Mouse (Mus musculus) urinary bladder, postnatal 14 days (tissue): ENCODE results near the gene Oas1a.
A peak's percentile ranks its signal among the peaks of the same experiment; 100 is the strongest.
"Not testable (repeated sequence)": the region's sequence is repeated elsewhere in the genome, so short reads cannot be mapped to it uniquely, and the experiment has no call there.

Experiments
- DNase-seq: peaks from one replicate; pipeline ENCODE4 v3.0.0; 2021; ENCODE audit warnings: low spot score

Oas1a gene

GRCm38 (mm10) chr5:120893866-120894265 is 13.5 kb downstream of the Oas1a start:
- DNase-seq: not testable (repeated sequence)

- DNase-seq: no peak
Observed at GRCm38 (mm10) chr5:120892243-120892660, 15.1 kb downstream of the Oas1a start.

- DNase-seq: not testable (repeated sequence)
Observed at GRCm38 (mm10) chr5:120891566-120892242, 15.6 kb downstream of the Oas1a start.

- DNase-seq: no peak
Observed at GRCm38 (mm10) chr5:120890991-120891390, 16.3 kb downstream of the Oas1a start.

- no peak for DNase-seq
Observed at GRCm38 (mm10) chr5:120890026-120890425, 17.3 kb downstream of the Oas1a start.

GRCm38 (mm10) chr5:120888294-120888815 is 19.0 kb downstream of the Oas1a start:
- not testable (repeated sequence) for DNase-seq

- no peak for DNase-seq
Observed at GRCm38 (mm10) chr5:120887831-120888230, 19.5 kb downstream of the Oas1a start.

GRCm38 (mm10) chr5:120887413-120887812 is 19.9 kb downstream of the Oas1a start, which contains the start of gene Oas1g:
TSS of gene Oas1g (minus strand) at chr5:120887613.
- DNase-seq: not testable (repeated sequence)

GRCm38 (mm10) chr5:120881681-120882080 is 25.6 kb downstream of the Oas1a start:
- not testable (repeated sequence) for DNase-seq

GRCm38 (mm10) chr5:120878803-120879202 is 28.5 kb downstream of the Oas1a start:
- not testable (repeated sequence) for DNase-seq

GRCm38 (mm10) chr5:120877407-120877806 is 29.9 kb downstream of the Oas1a start:
- DNase-seq: not testable (repeated sequence)

- DNase-seq: not testable (repeated sequence)
Observed at GRCm38 (mm10) chr5:120876839-120877238, 30.5 kb downstream of the Oas1a start.

- DNase-seq: no peak
Observed at GRCm38 (mm10) chr5:120871469-120871868, 35.9 kb downstream of the Oas1a start.

GRCm38 (mm10) chr5:120870782-120871181 is 36.5 kb downstream of the Oas1a start:
- no peak for DNase-seq

GRCm38 (mm10) chr5:120870081-120870480 is 37.2 kb downstream of the Oas1a start:
- no peak for DNase-seq

GRCm38 (mm10) chr5:120869436-120870015 is 37.8 kb downstream of the Oas1a start:
- no peak for DNase-seq

- DNase-seq: no peak
Observed at GRCm38 (mm10) chr5:120865336-120865860, 41.9 kb downstream of the Oas1a start.

GRCm38 (mm10) chr5:120861121-120861520 is 46.2 kb downstream of the Oas1a start, which contains the start of gene Oas1h:
TSS of gene Oas1h (plus strand) at chr5:120861421.
- DNase-seq: no peak

- DNase-seq: no peak
Observed at GRCm38 (mm10) chr5:120859241-120859640, 48.1 kb downstream of the Oas1a start.

- DNase-seq: peak; percentile 56
Observed at GRCm38 (mm10) chr5:120849601-120850136, 57.7 kb downstream of the Oas1a start.

GRCm38 (mm10) chr5:120847067-120847466 is 60.3 kb downstream of the Oas1a start, which contains the start of gene Oas1f:
TSS of gene Oas1f (plus strand) at chr5:120847367.
- DNase-seq: peak; percentile 28
